Mouse (Mus musculus): Measurements from ENCODE around the gene Ptpn6. TPM values are rescaled to one million over a fixed set of nuclear protein-coding genes. Genes with fewer than 3 reads are reported as not detected.
"Not testable (repeated sequence)": the region's sequence is repeated elsewhere in the genome, so short reads cannot be mapped to it uniquely, and the experiment has no call there.

Ptpn6 gene
- polyA plus RNA-seq, 1 experiment, result 35.0 TPM

DNA sequence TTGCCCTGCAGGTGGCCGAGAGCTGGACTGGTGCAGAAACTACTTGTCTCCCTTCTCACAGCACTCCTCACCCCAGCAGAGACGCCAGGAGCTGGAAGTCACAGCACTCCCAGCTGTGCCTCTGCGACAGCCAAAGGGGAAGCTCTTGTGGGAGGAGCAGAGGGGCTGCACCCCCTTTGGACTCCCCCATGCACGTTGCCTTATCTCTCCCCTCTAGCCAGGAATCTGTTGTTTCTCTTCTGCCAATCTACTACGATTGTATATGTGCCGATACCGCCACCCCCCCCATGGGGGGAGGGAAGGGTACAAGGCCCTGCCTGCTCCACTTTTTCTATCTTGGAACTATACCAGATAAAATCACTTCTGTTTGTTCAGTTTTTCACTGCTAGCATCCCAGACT lies 34.7 kb downstream of the Ptpn6 start:
- DNase-seq (ENCODE audit: low read depth, low spot score), result no peak
- 71% methylated on average over 7 of the region's 7 CpGs for WGBS

DNA sequence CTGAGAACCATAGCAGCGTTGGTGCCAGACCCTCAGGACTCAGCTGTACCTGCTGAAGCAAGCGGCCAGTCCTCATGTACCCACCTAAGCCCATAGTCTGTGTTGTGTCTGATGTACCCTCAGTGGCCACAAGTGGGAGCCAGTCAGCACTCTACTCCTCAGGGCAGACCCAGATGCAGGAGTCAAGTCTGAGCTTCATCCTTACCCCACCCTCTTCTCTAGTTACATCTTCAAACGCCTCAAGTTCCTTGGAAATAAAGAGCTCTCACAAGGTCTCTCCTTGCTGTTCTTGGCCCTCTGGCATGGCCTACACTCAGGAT lies 35.8 kb downstream of the Ptpn6 start:
- 50% methylated on average over 3 of the region's 3 CpGs for WGBS
- no peak for DNase-seq (ENCODE audit: low read depth, low spot score)

DNA sequence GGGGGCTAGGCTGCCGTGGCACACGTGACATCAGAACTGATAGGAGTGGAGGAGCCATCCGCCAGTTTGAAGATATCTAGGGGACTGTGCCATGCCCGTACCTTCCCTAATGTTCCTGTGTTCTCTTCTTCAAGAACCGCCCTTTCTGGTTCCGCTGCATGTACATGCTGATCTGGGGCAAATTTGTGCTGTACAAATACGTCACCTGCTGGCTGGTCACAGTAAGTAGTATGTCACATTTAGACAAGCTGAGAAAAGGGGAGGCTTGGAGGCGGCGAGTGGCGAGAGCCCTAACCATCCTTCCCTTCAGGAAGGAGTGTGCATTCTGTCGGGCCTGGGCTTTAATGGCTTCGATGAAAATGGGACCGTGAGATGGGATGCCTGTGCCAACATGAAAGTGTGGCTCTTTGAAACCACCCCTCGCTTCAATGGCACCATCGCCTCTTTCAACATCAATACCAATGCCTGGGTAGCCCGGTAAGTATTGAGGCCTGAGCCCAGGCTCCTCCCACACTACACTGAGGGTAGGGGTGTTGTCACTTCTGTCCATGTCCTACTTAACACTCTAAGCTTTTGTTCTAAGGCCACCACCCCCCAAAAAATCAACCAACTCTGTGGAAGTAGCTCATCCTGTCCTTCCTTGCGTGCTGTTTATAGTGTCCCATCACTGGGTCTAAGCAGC lies 36.3 kb downstream of the Ptpn6 start:
- 91% methylated on average over 17 of the region's 17 CpGs for WGBS
- DNase-seq (ENCODE audit: low read depth, low spot score), result no peak

DNA sequence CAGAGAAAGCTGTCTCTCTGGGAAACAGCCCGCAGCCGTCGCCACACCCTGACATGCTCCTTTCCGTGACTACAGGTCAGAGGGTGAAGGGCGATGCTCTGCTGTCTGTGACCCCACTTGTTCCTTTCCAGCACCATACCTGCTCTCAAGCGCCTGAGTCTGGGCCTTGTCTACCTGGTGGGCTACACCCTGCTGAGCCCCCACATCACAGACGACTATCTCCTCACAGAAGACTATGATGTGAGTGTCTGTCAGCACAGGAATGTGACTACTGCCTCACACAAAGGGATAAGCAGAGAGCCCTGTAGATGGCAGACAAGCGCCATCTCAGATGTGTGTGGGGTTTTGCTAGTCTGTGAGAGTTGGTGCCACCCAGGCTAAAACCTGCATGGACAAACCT lies 37.2 kb downstream of the Ptpn6 start:
- 72% methylated on average over 8 of the region's 8 CpGs for WGBS
- no peak for DNase-seq (ENCODE audit: low read depth, low spot score)

DNA sequence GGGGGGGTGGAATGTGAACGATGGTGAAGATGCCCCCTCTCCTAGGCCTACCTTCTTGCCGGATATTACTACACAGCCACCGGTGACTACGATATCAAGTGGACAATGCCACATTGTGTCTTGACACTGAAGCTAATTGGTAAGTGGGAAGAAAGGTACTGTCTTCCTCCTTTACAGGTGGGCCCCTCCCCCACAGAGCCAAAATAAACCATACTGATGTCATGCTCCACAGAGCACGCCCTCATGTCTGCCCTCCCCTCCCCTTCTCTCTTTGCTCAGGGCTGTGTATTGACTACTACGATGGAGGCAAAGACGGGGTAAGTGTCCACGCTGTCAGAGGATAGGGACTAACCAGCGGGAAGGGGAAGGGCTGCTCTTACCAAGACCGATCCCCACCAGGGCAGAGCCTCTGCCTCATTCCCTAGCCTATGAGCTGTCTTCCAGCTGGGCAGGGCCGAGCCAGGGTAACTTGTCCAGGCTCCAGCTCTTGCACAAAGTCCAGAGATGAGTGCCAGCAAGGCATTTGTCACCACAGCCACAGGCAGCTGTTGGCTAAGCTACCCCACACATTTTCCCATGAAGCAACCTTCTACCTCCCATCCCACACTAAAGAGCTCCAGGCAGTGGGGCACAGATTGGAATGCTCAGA lies 38.4 kb downstream of the Ptpn6 start:
- WGBS, result 56% methylated on average over 11 of the region's 11 CpGs
- no peak for DNase-seq (ENCODE audit: low read depth, low spot score)

DNA sequence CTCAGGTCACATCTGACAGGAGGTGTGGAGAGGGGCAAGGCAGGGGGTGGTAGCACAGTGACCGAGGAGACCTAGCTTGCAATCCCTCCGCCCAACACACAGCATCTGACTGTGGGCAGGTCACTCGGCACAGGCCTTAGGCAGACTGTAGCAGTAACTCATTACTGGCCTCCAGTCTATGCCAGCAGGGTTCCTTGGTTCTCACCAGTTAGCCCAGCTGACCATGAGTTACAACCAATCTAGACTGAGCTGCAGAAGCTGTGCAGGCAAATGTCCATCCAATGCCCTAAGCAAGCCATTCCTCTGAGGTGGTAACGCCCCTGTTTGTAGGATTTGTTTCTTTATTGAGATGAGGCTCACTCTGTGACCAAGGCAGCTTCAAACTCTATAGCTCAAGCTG lies 39.1 kb downstream of the Ptpn6 start:
- WGBS, result 93% methylated on average over 4 of the region's 4 CpGs
- no peak for DNase-seq (ENCODE audit: low read depth, low spot score)

DNA sequence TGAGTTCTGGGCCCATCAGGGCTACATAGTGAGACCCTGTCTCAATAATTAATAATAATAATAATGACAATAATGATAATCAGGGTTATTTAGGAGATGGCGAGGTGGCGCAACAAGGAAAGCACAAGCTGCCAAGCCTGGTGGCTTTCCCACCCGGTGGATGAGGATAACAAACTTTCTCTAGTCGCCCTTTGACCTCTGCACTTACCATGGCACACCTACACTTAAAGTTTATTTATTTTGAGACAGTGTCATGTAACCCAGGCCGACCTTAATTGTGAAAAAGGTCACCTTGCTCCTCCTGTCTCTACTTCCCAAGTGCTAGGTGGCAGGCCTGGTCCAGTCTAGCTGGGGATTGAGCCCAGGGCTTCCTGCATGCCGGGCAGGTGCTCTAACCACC lies 39.8 kb downstream of the Ptpn6 start:
- 61% methylated on average over 6 of the region's 6 CpGs for WGBS
- DNase-seq (ENCODE audit: low read depth, low spot score), result no peak

DNA sequence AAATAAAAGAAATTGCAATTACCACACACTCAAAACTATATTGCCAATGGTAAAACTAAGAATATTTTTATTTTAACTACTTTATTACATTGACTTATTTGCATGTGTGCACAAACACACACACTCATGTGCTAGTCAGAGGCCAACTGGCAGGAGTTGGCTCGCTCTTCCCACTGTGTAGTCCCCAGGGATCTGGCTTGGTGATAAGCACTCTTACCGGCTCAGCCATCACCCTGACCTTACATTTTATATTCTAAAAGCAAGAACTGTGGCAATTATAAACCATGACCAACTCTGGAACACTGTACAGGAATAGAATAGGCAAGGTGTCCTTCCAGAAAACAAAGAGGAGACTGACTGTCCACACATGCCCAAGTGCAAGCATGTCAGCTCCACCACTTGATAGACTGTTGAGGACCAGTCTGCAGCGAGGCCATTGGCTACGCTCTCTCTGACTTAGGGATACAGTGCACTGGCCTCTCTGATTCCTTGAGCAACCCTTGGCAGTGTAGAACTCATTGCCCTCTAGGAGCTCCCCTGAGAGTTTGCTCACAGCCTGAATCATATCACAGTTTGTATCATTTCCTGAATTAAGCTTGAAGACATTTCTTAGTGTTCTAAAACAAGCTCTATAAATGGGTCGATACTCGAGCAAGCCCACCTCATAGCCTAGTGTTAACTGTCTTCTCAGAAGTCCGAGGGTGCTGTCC lies 41.9 kb downstream of the Ptpn6 start:
- DNase-seq (ENCODE audit: low read depth, low spot score), result no peak
- WGBS, result 88% methylated on average over 7 of the region's 7 CpGs

DNA sequence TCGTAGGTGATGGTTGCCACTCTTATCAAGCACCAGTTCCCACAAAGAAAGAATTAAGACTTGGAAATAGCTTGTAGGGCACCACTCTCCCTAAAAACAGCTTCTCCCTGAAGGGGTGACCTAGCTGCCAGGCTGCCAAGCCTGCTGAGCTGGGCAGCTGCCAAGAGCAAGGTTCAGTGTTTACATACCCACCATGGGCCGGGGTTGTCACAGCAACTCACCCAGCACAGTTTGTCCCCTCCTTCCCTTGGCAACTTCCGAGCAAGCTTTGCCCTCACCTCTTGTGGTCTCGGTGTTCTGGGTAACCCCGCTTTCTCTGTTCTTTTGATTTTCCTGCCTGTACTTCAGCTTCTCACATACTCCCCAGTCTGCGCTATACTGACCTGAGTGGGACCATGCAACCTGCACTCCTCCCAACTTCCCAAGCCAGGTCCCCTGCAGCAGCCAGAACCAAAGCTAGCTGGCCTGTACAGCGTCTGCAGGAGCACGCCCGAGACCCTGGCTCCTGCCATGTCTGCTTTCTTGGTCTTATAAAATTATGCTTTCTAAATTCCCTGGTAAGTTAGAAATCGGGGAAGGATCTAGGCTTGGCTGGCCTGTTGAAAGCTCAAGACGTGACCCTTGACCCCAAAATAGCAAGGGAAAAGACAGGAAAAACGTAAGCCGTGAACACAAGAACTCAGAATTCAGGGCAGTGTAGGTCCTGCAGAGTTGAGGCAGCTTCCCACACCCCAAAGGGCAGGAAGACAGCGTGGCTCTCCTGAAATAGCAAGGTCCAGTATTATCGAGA lies 44.2 kb downstream of the Ptpn6 start:
- DNase-seq (ENCODE audit: low read depth, low spot score), result no peak
- 29% methylated on average over 15 of the region's 15 CpGs for WGBS

DNA sequence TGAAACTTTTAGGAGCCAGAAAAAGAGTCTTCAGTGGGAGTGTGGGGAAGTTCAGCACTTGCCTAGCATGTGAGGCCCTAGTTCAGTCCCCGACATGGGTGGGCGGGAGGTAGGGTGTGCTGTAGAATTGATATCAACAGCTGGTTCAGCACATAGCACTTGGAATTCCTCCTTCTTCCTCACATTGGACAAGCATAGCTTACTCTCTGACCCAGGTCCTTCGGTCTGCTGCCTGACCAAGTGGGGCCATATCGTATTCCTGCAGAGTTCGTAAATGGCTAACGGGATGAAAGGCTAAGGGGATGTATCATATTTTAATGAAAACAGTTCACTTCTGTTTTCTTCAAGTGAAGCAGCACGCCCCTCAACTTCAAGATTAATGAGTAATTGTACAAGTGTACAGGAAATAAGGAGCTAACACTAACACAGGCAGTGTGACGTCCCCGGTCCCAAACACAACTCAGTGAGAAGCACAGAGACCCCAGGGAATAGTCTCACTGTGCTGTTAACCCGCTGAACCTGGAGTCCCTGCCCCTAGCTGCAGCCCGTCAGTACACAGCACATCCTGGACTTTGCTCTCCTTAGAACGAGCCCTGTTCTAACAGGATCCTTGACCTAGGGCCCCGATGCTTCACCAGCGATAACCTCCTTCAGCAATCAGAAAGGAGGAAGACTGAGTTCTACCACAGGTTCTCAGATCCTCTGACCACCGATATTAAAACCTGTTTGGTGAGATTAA lies 45.1 kb downstream of the Ptpn6 start:
- WGBS, result 43% methylated on average over 15 of the region's 15 CpGs
- no peak for DNase-seq (ENCODE audit: low read depth, low spot score)

DNA sequence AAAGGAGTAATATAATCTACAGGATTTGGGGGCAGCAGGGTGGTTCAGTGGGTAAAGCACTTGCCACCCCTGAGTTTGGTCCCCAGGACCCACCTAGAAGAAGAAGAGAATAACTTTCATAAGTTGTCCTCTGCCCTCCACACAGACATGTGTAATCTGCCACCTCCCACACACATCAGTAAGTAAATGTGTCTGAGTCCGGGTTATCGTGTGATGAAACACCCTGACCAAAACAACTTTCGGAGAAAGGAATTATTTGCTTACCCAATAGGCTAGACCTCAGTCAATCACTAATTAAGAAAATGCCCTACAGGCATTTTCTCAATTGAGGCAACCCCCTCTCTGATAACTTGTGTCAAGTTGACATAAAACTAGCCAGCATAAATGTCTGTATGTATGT lies 48.0 kb downstream of the Ptpn6 start:
- DNase-seq (ENCODE audit: low read depth, low spot score), result no peak
- 93% methylated on average over 3 of the region's 3 CpGs for WGBS

DNA sequence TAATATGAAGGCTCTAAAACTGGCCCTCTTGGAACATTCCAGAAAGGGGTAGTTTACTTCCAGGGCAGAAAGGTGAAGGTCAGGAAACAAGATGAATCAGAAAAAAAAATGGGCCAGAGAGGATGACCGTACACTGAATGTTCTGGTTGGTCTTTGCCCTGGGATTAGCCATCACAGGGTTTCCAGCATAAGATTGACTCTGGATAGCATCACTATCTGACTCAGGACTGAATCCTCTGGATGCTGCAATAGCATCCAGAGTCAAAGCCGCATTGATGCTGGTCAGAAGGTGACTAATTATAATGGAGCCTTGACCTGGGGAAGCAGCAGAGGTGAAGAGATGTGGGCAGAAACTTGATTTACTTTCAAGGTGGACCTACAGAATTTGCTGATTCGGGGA lies 49.5 kb downstream of the Ptpn6 start:
- 93% methylated on average over 3 of the region's 3 CpGs for WGBS

DNA sequence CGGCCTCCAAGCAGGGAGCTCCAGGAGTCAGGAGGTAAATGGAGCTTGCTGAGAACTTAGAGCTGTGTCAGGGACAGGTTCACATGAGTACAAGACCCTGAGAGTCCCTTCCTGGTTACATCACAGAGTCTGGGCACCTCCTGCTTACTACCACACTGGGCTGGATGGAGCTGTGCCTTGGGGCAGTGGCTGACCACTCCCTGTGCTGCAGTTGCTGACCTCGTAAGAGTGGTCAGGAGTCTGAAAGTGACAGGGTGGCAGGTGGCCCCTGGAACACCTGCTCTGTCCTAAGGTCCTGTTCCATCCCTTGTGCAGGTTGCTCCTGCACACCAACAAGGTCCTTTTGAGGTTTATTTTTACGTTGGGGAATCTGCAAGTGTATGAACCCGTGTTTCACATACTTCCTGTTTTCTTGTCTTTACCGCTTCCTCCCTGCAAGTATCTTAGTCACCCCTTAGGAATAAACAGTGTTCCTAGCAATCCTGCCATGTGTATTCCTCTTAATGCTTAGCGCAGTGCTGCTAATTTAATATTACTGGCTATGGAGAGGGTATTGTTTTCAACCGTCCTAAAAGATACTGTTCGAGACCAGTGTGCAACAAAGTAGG lies 50.3 kb downstream of the Ptpn6 start:
- 60% methylated on average over 8 of the region's 8 CpGs for WGBS
- DNase-seq (ENCODE audit: low read depth, low spot score), result no peak

More for the DNA sequence above, 49.5 kb downstream of the Ptpn6 start:
- DNase-seq (ENCODE audit: low read depth, low spot score), result no peak

DNA sequence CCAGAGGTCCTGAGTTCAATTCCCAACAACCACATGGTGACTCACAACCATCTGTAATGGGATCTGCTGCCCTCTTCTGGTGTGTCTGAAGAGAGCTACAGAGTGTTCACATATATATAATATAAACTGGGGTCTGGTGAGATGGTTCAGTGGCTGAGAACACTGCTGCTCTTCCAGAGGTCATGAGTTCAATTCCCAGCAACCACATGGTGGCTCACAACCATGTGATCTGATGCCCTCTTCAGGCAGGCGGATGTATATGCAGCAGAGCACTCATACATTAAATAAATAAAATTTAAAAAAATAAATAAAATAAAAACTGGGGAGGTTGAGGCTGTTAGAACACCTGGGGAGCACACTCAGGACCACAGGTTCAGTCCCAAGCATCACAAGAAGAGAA lies 51.9 kb downstream of the Ptpn6 start:
- whole genome bisulfite sequencing, result 68% methylated on average over 1 of the region's 1 CpGs
- not testable (repeated sequence) for DNase-seq (ENCODE audit: low read depth, low spot score)

DNA sequence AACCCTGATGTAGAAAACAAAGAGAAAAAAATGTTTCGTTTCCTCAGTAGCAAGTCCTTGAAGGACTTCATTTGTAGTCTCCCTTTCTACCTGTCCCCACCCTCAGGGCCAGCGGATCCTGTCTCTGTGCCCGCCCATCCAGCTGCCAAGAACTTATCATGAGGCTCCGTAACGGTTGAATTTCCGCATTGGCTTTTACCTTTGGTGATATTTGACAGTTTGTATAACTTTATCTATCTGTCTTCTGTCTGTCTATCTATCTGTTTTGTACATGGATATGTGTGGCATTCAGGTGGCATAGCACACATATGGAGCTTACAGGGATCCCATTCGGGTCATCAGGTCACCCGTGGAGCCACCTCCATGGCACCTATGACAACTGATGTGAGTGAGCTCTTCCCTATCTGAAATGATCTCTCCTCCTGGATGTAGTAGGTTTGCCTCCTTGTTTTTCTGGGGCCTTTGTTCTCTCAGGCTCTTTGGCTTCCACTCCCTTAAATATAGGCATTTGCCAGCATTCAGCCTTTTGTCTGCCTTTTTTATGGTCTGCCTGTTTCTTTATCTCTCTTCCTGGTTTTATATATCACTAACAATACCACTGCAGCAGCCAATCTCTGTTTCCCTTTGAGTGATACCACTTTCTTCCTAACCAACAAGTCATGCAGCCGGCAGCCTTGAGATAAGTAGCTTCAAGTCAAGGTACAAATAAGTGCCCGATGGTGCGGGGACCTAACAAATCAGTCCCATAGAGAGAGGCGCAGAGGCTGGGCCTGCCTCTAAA lies 52.7 kb downstream of the Ptpn6 start:
- no peak for DNase-seq (ENCODE audit: low read depth, low spot score)
- 38% methylated on average over 12 of the region's 12 CpGs for WGBS

DNA sequence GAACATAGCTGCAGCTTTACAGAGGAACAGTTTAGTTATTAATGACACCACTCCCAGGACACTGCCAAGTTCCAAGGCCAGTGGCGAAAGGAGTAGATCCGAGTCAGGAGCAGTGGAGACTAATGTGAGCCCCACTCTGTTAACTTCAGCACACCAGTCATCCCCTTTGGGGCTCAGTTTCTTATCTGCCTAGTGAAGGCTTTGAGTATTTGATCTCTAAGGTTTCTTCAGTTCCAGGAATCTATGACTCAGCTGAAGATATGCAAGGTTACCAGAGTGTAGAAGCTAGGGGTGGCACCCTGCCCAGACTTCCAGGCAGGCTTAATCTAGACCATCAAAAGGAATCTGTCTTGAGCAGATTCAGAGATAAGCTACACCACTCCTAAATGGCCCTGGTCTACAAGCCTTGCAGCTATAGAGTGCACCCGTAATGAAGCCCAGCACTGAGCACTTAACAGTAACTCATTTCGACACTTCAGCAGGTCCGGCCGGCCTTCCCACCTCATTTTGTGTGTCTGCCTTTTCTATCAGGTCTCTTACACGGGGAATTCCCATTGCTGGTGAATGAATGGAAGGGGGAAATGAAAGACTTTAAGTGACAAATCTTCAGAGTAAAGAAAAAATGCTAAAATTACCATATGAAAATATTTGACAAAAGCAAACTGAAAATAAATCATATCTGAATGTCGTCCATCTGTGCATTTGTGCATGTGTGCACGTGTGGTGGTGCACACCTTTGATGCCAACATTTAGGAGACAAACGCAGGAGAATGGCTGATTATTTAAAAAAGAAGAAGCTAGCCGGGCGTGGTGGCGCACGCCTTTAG lies 54.7 kb downstream of the Ptpn6 start:
- WGBS, result 42% methylated on average over 14 of the region's 14 CpGs

DNA sequence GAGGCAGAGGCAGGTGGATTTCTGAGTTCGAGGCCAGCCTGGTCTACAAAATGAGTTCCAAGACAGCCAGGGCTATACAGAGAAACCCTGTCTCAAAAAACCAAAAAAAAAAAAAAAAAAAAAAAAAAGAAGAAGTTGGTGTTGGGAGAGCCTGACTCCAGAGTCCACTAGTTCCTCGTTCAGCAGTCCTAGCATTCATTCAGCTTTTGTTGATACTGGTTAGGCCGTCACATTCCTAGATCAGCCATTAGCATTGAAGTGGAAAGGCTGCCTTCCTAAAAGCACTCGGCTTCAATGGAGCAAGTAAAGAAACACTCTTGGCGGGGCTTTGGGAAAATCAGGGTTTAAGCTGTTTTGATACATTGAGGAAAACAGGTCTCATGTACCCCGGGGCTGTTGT lies 56.2 kb downstream of the Ptpn6 start:
- not testable (repeated sequence) for DNase-seq (ENCODE audit: low read depth, low spot score)
- WGBS, result 76% methylated on average over 6 of the region's 6 CpGs

More for the DNA sequence above, 54.7 kb downstream of the Ptpn6 start:
- DNase-seq (ENCODE audit: low read depth, low spot score), result no peak

DNA sequence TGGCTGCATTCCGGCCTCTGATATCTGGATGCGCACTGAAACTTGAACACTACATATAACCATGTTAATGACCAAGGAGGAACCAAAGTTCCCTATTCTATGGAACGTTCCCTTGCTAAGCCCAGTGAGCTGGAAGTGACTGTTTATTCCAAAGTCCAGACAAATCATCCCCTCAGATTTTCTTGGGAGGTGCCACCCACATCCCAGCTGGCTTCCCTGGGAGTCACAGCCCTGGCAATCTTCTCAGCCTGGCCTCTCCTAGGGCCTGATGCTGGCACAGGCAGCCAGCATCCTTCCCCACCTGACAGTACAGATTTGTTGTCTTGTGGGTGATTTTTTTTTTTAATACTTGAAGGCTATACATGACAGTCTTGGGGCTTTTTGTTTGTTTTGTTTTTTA lies 59.0 kb downstream of the Ptpn6 start:
- whole genome bisulfite sequencing, result 58% methylated on average over 3 of the region's 3 CpGs
- no peak for DNase-seq (ENCODE audit: low read depth, low spot score)

Measured in large intestine, adult 2 months (tissue).